Mouse (Mus musculus) megakaryocyte-erythroid progenitor cell, adult 5-6 weeks (primary cell): Measurements from ENCODE around the gene Gm19345. TPM values are rescaled to one million over a fixed set of nuclear protein-coding genes. Genes with fewer than 3 reads are reported as not detected.
A peak's percentile ranks its signal among the peaks of the same experiment; 100 is the strongest.

ENCODE experiments used
- ATAC-seq: replicated peaks from 2 replicates; pipeline ENCODE4 v1.8.0; 2016; ENCODE audit warnings: mild to moderate bottlenecking, inconsistent platforms; ENCODE audit not compliant: severe bottlenecking, poor library complexity, low FRiP score, low TSS enrichment
- total RNA-seq, 2 experiments: library from RNA; stranded (forward) in 1 of 2; stranded (reverse) in 1 of 2; fragments of 200-1000, 215-1000 nt in 1 of 2; fragments of >200 nt in 1 of 2; fragmentation: Nextera tagmentation in 1 of 2; gene quantifications; 2 replicates each; pipeline ENCODE4 v1.2.3; 2014 to 2017

Gene Gm19345
- total RNA-seq, 2 experiments from 2014 or later = not detected

GRCm38 (mm10) chr7:19865246-19866036 is 13.6 kb downstream of the Gm19345 start:
- no peak for ATAC-seq

GRCm38 (mm10) chr7:19866490-19866889 is 14.7 kb downstream of the Gm19345 start:
- no peak for ATAC-seq

- no peak for ATAC-seq
These were observed 16.1 kb downstream of the Gm19345 start for GRCm38 (mm10) chr7:19867751-19868399.

DNA sequence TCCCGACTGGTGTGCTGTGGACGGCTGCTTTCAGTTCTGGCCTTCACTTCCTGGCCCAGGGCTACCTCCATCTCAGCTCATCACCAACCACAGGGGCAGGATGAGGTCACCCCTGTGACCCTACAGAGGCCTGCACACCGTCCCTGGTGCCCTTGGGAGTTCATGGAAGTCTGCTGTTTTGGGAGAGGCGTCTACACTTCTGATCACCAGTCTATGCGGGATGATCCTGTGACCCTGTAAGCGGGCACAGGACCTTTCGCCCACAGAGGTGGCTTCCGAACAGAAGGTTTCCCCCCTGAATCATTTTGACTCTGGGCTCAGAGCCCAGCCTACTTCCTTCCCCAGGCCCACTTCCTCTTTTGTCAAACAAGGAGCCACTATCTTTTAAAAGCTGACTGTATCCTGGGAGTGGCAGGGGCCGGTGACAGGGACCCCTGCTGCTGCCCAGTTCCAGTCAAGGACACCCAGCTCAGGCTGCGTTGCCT is 19.4 kb downstream of the Gm19345 start:
- peak; percentile 51 for ATAC-seq

- ATAC-seq = no peak
These were observed 20.3 kb downstream of the Gm19345 start for GRCm38 (mm10) chr7:19871943-19872601.

DNA sequence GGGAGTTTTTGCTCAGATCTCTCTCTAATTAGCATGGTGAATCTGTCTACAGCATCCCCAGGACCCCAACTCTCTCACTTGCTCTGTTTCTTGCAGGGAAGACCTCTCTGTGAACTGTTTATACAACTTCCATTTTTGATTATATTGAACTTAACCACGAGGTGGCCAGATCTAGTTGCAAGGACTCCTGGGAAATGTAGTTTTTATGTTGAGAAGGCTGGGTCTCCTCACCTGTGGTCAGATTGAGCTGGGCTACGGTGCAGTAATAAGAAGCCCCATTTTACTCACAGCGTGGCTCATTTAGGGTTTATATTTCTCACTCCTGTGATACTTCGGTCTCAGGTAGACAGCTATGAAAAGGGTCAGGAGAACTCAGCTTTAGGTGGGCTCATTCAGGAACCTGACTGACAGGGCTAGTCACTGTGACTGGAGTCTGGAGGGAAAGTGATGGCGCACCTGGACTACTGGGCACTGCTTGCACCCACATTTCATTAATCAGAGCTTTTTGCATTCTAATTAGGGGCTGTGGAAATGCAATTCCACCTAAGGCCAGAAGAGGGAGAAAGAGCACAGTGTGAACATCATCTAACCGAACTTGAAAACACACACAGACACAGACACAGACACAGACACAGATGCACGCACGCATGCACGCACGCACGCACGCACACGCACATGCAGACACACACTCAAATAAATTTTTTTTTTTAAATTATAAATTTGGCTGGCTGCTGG is 24.3 kb downstream of the Gm19345 start:
- ATAC-seq = peak; percentile 78

GRCm38 (mm10) chr7:19876781-19877425 is 25.1 kb downstream of the Gm19345 start:
- peak; percentile 63 for ATAC-seq

GRCm38 (mm10) chr7:19880754-19881153 is 29.0 kb downstream of the Gm19345 start:
- no peak for ATAC-seq

DNA sequence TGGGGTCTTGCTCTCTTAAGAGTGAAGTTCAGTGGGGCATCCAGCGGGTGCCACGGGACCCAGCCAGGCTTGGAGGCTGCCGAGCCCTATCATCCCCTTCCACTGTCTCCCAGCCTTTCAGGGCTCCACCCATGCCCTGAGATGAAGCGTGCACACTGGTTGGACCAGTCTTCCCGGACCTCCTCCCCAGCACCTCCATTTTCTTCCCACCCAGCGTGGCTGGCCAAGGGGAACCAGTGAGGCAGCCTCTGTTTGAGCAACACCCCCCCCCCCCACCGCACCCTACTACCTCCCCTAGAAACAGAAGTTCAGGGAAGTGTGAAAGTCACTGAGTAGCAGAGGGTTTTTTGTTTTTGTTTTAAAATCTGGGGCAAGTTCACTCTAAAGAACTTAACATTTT is 36.0 kb downstream of the Gm19345 start, which contains the start of gene Ceacam19:
Ceacam19 (minus strand) TSS at position 117 of the 400 bp plus-strand sequence.
- no peak for ATAC-seq

DNA sequence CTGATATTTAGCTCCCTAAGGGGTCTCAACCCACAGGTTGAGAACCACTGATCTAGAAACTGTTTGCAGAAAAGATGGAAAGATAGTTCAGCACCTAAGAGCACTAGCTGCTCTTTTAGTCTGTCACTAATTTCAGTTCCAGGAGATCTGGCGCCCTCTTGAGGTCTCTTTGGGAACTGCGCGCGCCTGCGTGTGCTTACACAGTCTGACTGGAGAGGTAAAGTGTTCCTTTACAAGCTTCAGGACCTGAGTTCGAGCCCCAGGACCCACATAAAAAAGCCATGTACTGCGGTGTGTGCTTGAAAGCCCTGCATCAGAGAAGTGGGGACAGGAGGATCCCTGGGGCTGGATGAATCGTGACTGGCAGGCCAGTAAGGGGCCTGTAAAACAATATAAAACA is 38.1 kb downstream of the Gm19345 start:
- ATAC-seq = no peak

Other genes starting within 250 kb of the Gm19345 start
- 44.9 and 53.1 TPM in 2 replicates for gene Clasrp, start 247.5 kb upstream of the Gm19345 start, total RNA-seq (2014; fragmentation: Nextera tagmentation)
- gene Clasrp, start 247.5 kb upstream of the Gm19345 start, total RNA-seq (2017) = 33.9 and 48.3 TPM in 2 replicates
- 3.8 TPM in 1 of 2 replicates, not detected in the other for gene Relb, start 222.6 kb upstream of the Gm19345 start, total RNA-seq (2014; fragmentation: Nextera tagmentation)
- gene Relb, start 222.6 kb upstream of the Gm19345 start, total RNA-seq (2017) = 0.47 and 0.69 TPM in 2 replicates
- gene Clptm1, start 187.0 kb upstream of the Gm19345 start, total RNA-seq (2014; fragmentation: Nextera tagmentation) = 45.9 and 70.1 TPM in 2 replicates
- gene Clptm1, start 187.0 kb upstream of the Gm19345 start, total RNA-seq (2017) = 31.1 and 37.3 TPM in 2 replicates
- gene Apoc2, start 174.1 kb upstream of the Gm19345 start, total RNA-seq (2014; fragmentation: Nextera tagmentation) = not detected in 2 replicates
- gene Apoc2, start 174.1 kb upstream of the Gm19345 start, total RNA-seq (2017) = not detected in 2 replicates
- gene Gm44805, start 170.6 kb upstream of the Gm19345 start, total RNA-seq (2014; fragmentation: Nextera tagmentation) = not detected in 2 replicates
- gene Gm44805, start 170.6 kb upstream of the Gm19345 start, total RNA-seq (2017) = not detected in 2 replicates
- not detected in 2 replicates for gene Apoc4, start 170.5 kb upstream of the Gm19345 start, total RNA-seq (2014; fragmentation: Nextera tagmentation)
- not detected in 2 replicates for gene Apoc4, start 170.5 kb upstream of the Gm19345 start, total RNA-seq (2017)
- 2.3 and 3.6 TPM in 2 replicates for gene Apoc1, start 159.3 kb upstream of the Gm19345 start, total RNA-seq (2014; fragmentation: Nextera tagmentation)
- 15.4 TPM in 1 of 2 replicates, not detected in the other for gene Apoc1, start 159.3 kb upstream of the Gm19345 start, total RNA-seq (2017)
- 113 and 140 TPM in 2 replicates for gene Apoe, start 152.8 kb upstream of the Gm19345 start, total RNA-seq (2014; fragmentation: Nextera tagmentation)
- gene Apoe, start 152.8 kb upstream of the Gm19345 start, total RNA-seq (2017) = 556 and 867 TPM in 2 replicates
- gene Tomm40, start 136.6 kb upstream of the Gm19345 start, total RNA-seq (2014; fragmentation: Nextera tagmentation) = 111 and 140 TPM in 2 replicates
- 44.6 and 64.9 TPM in 2 replicates for gene Tomm40, start 136.6 kb upstream of the Gm19345 start, total RNA-seq (2017)
- gene Nectin2, start 101.5 kb upstream of the Gm19345 start, total RNA-seq (2014; fragmentation: Nextera tagmentation) = 2.2 and 6.0 TPM in 2 replicates
- gene Nectin2, start 101.5 kb upstream of the Gm19345 start, total RNA-seq (2017) = 3.9 and 12.3 TPM in 2 replicates
- 5.3 TPM in 1 of 2 replicates, not detected in the other for gene Bcam, start 81.0 kb upstream of the Gm19345 start, total RNA-seq (2014; fragmentation: Nextera tagmentation)
- gene Bcam, start 81.0 kb upstream of the Gm19345 start, total RNA-seq (2017) = 0.08 TPM in 1 of 2 replicates, not detected in the other
- not detected in 2 replicates for gene Cblc, start 55.2 kb upstream of the Gm19345 start, total RNA-seq (2014; fragmentation: Nextera tagmentation)
- not detected in 2 replicates for gene Cblc, start 55.2 kb upstream of the Gm19345 start, total RNA-seq (2017)
- gene Bcl3, start 29.2 kb upstream of the Gm19345 start, total RNA-seq (2014; fragmentation: Nextera tagmentation) = 3.3 TPM in 1 of 2 replicates, not detected in the other
- gene Bcl3, start 29.2 kb upstream of the Gm19345 start, total RNA-seq (2017) = 0.34 TPM in 1 of 2 replicates, not detected in the other
- not detected in 2 replicates for gene Ceacam16, start 9.3 kb downstream of the Gm19345 start, total RNA-seq (2014; fragmentation: Nextera tagmentation)
- not detected in 2 replicates for gene Ceacam16, start 9.3 kb downstream of the Gm19345 start, total RNA-seq (2017)
- gene Ceacam19, start 36.0 kb downstream of the Gm19345 start, total RNA-seq (2014; fragmentation: Nextera tagmentation) = not detected in 2 replicates
- gene Ceacam19, start 36.0 kb downstream of the Gm19345 start, total RNA-seq (2017) = not detected in 2 replicates
- gene Pvr, start 69.2 kb downstream of the Gm19345 start, total RNA-seq (2014; fragmentation: Nextera tagmentation) = 1.3 and 6.4 TPM in 2 replicates
- 0.85 and 0.91 TPM in 2 replicates for gene Pvr, start 69.2 kb downstream of the Gm19345 start, total RNA-seq (2017)
- gene Igsf23, start 98.8 kb downstream of the Gm19345 start, total RNA-seq (2014; fragmentation: Nextera tagmentation) = not detected in 2 replicates
- 0.50 TPM in 1 of 2 replicates, not detected in the other for gene Igsf23, start 98.8 kb downstream of the Gm19345 start, total RNA-seq (2017)
- gene Ceacam20, start 113.4 kb downstream of the Gm19345 start, total RNA-seq (2014; fragmentation: Nextera tagmentation) = not detected in 2 replicates
- gene Ceacam20, start 113.4 kb downstream of the Gm19345 start, total RNA-seq (2017) = not detected in 2 replicates
- not detected in 2 replicates for gene Nlrp9b, start 139.5 kb downstream of the Gm19345 start, total RNA-seq (2014; fragmentation: Nextera tagmentation)
- not detected in 2 replicates for gene Nlrp9b, start 139.5 kb downstream of the Gm19345 start, total RNA-seq (2017)
- not detected in 2 replicates for gene Vmn1r91, start 247.7 kb downstream of the Gm19345 start, total RNA-seq (2014; fragmentation: Nextera tagmentation)
- gene Vmn1r91, start 247.7 kb downstream of the Gm19345 start, total RNA-seq (2017) = not detected in 2 replicates